Mouse (Mus musculus): ENCODE measurements around the gene Gzmk.

DNA sequence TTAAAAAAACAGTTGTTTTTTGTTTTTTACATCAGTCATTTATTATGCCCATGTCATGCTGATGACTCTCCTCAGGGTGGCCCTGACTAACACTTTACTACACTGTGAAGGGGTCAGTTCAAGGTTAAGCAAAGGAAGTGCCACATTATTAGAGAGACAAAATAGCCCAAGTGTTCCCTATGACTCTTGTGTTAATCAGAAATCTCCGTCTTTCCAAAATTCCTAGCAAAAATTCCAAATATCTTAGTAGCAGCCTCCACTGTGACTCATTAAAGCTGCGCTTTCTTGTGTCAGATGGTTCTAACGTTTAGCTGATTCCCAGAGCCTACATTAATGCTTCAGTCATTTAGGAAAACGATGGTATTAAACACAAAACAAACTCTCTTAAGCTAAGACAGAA is 23.5 kb downstream of the Gzmk start:
- TF ChIP-seq ZNF384 (IDR thresholded peaks at IDR 0.05; ENCODE audit: low read depth, low read length) (no peak), MAFK (IDR thresholded peaks at IDR 0.05; ENCODE audit: insufficient read depth, low read depth, low read length) (no peak), CHD2 (IDR thresholded peaks at IDR 0.05; ENCODE audit: low read depth, low read length) (no peak), ZC3H11A (IDR thresholded peaks at IDR 0.05; ENCODE audit: borderline replicate concordance, low read depth, low read length) (no peak)

Measured in ES-E14 (cell line).